8 mouse cellular contexts compared by ENCODE assay signal in genomic region chr4:118259782-118260463, GRCm38 (mm10). TPM values are rescaled to one million over a fixed set of nuclear protein-coding genes. Genes with fewer than 3 reads are reported as not detected.
A peak's percentile ranks its signal among the peaks of the same experiment; 100 is the strongest.
DNase-seq lines count a peak whose midpoint lies in the region; ATAC-seq lines count a peak whose summit lies in the region.

No protein-coding gene starts in this region.

- no peak for ATAC-seq in heart, embryonic 11.5 days (replicated peaks; ENCODE audit: insufficient number of reproducible peaks, low FRiP score, low TSS enrichment)
- ATAC-seq in liver, embryonic 15.5 days (ENCODE audit: insufficient read depth): no peak
- no peak for ATAC-seq in erythroid progenitor cell, adult 5-6 weeks (replicated peaks; ENCODE audit: low FRiP score, poor library complexity, severe bottlenecking)

- H3K9me3 ChIP-seq in heart, embryonic 11.5 days (replicated peaks; ENCODE audit: control insufficient read depth, low read length): no peaks in the 10 kb centered on the region
- no peaks in the 10 kb centered on the region for H3K9me3 ChIP-seq in liver, embryonic 15.5 days (replicated peaks)

- no peaks in the 10 kb centered on the region for H3K27me3 ChIP-seq in heart, embryonic 11.5 days (ENCODE audit: control insufficient read depth, insufficient read depth, low read length)
- H3K27me3 ChIP-seq in liver, embryonic 15.5 days: peaks cover 5% of the 10 kb centered on the region

- H3K4me2 ChIP-seq in heart, embryonic 11.5 days: peak overlapping the region; percentile 72
- peak overlapping the region; percentile 62; the same call in 1 of the 2 replicates for H3K4me2 ChIP-seq in liver, embryonic 15.5 days

- no peak overlapping the region for H3K9ac ChIP-seq in heart, embryonic 11.5 days (ENCODE audit: low read depth, low read length)
- H3K9ac ChIP-seq in liver, embryonic 15.5 days: no peak overlapping the region

- WGBS in heart, embryonic 11.5 days (ENCODE audit: insufficient replicate concordance): 70% methylated on average over 8 of the region's 8 CpGs
- WGBS in liver, embryonic 15.5 days (ENCODE audit: insufficient replicate concordance): 56% methylated on average over 8 of the region's 8 CpGs

- peak overlapping the region; percentile 43 for H3K4me3 ChIP-seq in heart, embryonic 11.5 days (ENCODE audit: low read depth, low read length)
- H3K4me3 ChIP-seq in liver, embryonic 15.5 days (replicated peaks): no peak overlapping the region

- no peak overlapping the region for H3K27ac ChIP-seq in heart, embryonic 11.5 days (ENCODE audit: low read depth, low read length)
- H3K27ac ChIP-seq in liver, embryonic 15.5 days (replicated peaks): no peak overlapping the region

- no peak for DNase-seq in heart, adult 8-10 months (ENCODE audit: low spot score)
- peak; percentile 66 to 70 for DNase-seq in right cerebral cortex, postnatal 10 days (ENCODE audit: low spot score in 2 of 2)
- DNase-seq in right cerebral cortex, postnatal 36 days (ENCODE audit: low spot score in 2 of 2): no peak
- no peak for DNase-seq in urinary bladder, postnatal 36 days (ENCODE audit: low spot score in 2 of 2)
- DNase-seq in adrenal gland, adult 8-10 months: no peak

- peaks cover 63% of the 10 kb centered on the region for H3K4me1 ChIP-seq in heart, embryonic 11.5 days (ENCODE audit: control insufficient read depth, insufficient read depth, low read length)
- peaks cover 21% of the 10 kb centered on the region for H3K4me1 ChIP-seq in liver, embryonic 15.5 days (replicated peaks)

- peaks cover 4% of the 10 kb centered on the region; the same call in 1 of the 2 replicates for H3K36me3 ChIP-seq in heart, embryonic 11.5 days (ENCODE audit: control insufficient read depth, insufficient read depth, low read length)
- H3K36me3 ChIP-seq in liver, embryonic 15.5 days (replicated peaks): 0 out of 2 replicates have a peak, but pooled peaks cover 4% of the 10 kb centered on the region

RNA-seq across cellular contexts. Expression of gene Ptprf, which starts 31.3 kb away (rescaled TPM):
- 24.5 and 26.9 TPM in 2 replicates for polyA plus RNA-seq in heart, embryonic 11.5 days (2014; fragmentation: Nextera tagmentation; extraction: Ambion mirVana)
- 1 to 10 TPM; 3.6 to 6.8 (median 4.6) TPM for total RNA-seq in heart, adult 8-10 months (2022)
- 9.8 and 12.7 TPM in 2 replicates for polyA plus RNA-seq in liver, embryonic 15.5 days (2015; fragmentation: Nextera tagmentation; extraction: Ambion mirVana)
- 0.84 TPM in 1 of 2 replicates, not detected in the other for total RNA-seq in erythroid progenitor cell, adult 5-6 weeks (2015; ENCODE audit: low replicate concordance)
- 0.13 TPM in 1 of 2 replicates, not detected in the other for total RNA-seq in erythroid progenitor cell, adult 5-6 weeks (2017; ENCODE audit: low replicate concordance)
- total RNA-seq in adrenal gland, adult 8-10 months (2022): 10 to 100 TPM; 49.6 to 81.8 (median 63.1) TPM

Comparison
In these comparisons a context has a peak if more than half of its experiments do, and no peak if none do; other contexts are left out.
1. DNase-seq: peak in right cerebral cortex, postnatal 10 days (2 of 2); none in heart, adult 8-10 months (single experiment), right cerebral cortex, postnatal 36 days (0 of 2), urinary bladder, postnatal 36 days (0 of 2) and adrenal gland, adult 8-10 months (single experiment).
2. RNA of gene Ptprf, which starts 31.3 kb away (total RNA-seq): 49.6 to 81.8 TPM in adrenal gland, adult 8-10 months; 3.6 to 6.8 TPM in heart, adult 8-10 months and 0.13 to 0.84 TPM in erythroid progenitor cell, adult 5-6 weeks; every median in the first group is over 4 times any median in the second.